ENCODE assay signal across 12 mouse cellular contexts in genomic region chr12:110698523-110699170, GRCm38 (mm10). TPM values are rescaled to one million over a fixed set of nuclear protein-coding genes. Genes with fewer than 3 reads are reported as not detected.
DNase-seq lines count a peak whose midpoint lies in the region; ATAC-seq lines count a peak whose summit lies in the region.
"Had no signal": no experiment of that assay in that cellular context is flagged by ENCODE, and none has a peak within 500 bp of the region (broad histone marks: within the 10 kb centered on the region; RNA-seq: fewer than 3 reads in every experiment).

No protein-coding gene starts in this region.

- H3K9me3 ChIP-seq in kidney, embryonic 15.5 days (replicated peaks): no peaks in the 10 kb centered on the region
- no peaks in the 10 kb centered on the region for H3K9me3 ChIP-seq in embryonic facial prominence, embryonic 10.5 days
- no peaks in the 10 kb centered on the region for H3K9me3 ChIP-seq in liver, embryonic 15.5 days (replicated peaks)
- H3K9me3 ChIP-seq: midbrain, embryonic 15.5 days had no signal

- intact Hi-C loops in left cerebral cortex, postnatal 4 days (cut with DNase I): no loop called here

- ATAC-seq in kidney, embryonic 15.5 days (replicated peaks; ENCODE audit: low FRiP score): no peak
- ATAC-seq in liver, embryonic 15.5 days (ENCODE audit: insufficient read depth): no peak
- ATAC-seq: activated CD4-positive, CD25-positive, alpha-beta regulatory T cell, adult 4 months; midbrain, embryonic 15.5 days had no signal

- no peak for DNase-seq in kidney, postnatal 36 days
- peak; percentile 76 for DNase-seq in ES-CJ7 (ENCODE audit: low read depth, low spot score)
- peak; percentile 59 for DNase-seq in embryonic facial prominence, embryonic 10.5 days (ENCODE audit: low spot score)
- no peak for DNase-seq in left cerebral cortex, postnatal 4 days
- no peak for DNase-seq in cerebellum, postnatal 25 days
- no peak for DNase-seq in layer of hippocampus, postnatal 36 days
- DNase-seq: cerebellum, postnatal 14 days; layer of hippocampus, adult 9-11 months had no signal

- peak overlapping the region; percentile 7; the same call in 1 of the 2 replicates for H3K4me2 ChIP-seq in kidney, embryonic 15.5 days
- peak overlapping the region; percentile 69 for H3K4me2 ChIP-seq in liver, embryonic 15.5 days
- H3K4me2 ChIP-seq: midbrain, embryonic 15.5 days had no signal

- WGBS in kidney, embryonic 15.5 days: 46% methylated on average over 14 of the region's 15 CpGs
- WGBS in embryonic facial prominence, embryonic 10.5 days: 45% methylated on average over 15 of the region's 15 CpGs
- 11% methylated on average over 15 of the region's 15 CpGs for WGBS in liver, embryonic 15.5 days (ENCODE audit: insufficient replicate concordance)

- H3K4me1 ChIP-seq in kidney, embryonic 15.5 days: peaks cover 38% of the 10 kb centered on the region
- peaks cover 53% of the 10 kb centered on the region for H3K4me1 ChIP-seq in embryonic facial prominence, embryonic 10.5 days
- H3K4me1 ChIP-seq in liver, embryonic 15.5 days (replicated peaks): peaks cover 70% of the 10 kb centered on the region

- no peak overlapping the region for H3K4me3 ChIP-seq in kidney, embryonic 15.5 days (replicated peaks)
- peak overlapping the region; percentile 26; the same call in 1 of the 2 replicates for H3K4me3 ChIP-seq in embryonic facial prominence, embryonic 10.5 days
- peak overlapping the region; percentile 28 for H3K4me3 ChIP-seq in liver, embryonic 15.5 days (replicated peaks)
- H3K4me3 ChIP-seq: midbrain, embryonic 15.5 days had no signal

- H3K9ac ChIP-seq in kidney, embryonic 15.5 days: no peak overlapping the region
- H3K9ac ChIP-seq in liver, embryonic 15.5 days: peak overlapping the region; percentile 78
- H3K9ac ChIP-seq: midbrain, embryonic 15.5 days had no signal

- H3K27ac ChIP-seq in kidney, embryonic 15.5 days: no peak overlapping the region
- peak overlapping the region; percentile 77 for H3K27ac ChIP-seq in embryonic facial prominence, embryonic 10.5 days (replicated peaks)
- peak overlapping the region; percentile 87 for H3K27ac ChIP-seq in liver, embryonic 15.5 days (replicated peaks)
- H3K27ac ChIP-seq: midbrain, embryonic 15.5 days had no signal

- peaks cover 12% of the 10 kb centered on the region for H3K36me3 ChIP-seq in kidney, embryonic 15.5 days
- H3K36me3 ChIP-seq in embryonic facial prominence, embryonic 10.5 days (replicated peaks): peaks cover 16% of the 10 kb centered on the region
- peaks cover 11% of the 10 kb centered on the region for H3K36me3 ChIP-seq in liver, embryonic 15.5 days (replicated peaks)

- H3K27me3 ChIP-seq in kidney, embryonic 15.5 days: no peaks in the 10 kb centered on the region
- no peaks in the 10 kb centered on the region for H3K27me3 ChIP-seq in embryonic facial prominence, embryonic 10.5 days (replicated peaks; ENCODE audit: low read depth, poor library complexity, severe bottlenecking)
- H3K27me3 ChIP-seq in liver, embryonic 15.5 days: no peaks in the 10 kb centered on the region
- H3K27me3 ChIP-seq: midbrain, embryonic 15.5 days had no signal

RNA-seq across cellular contexts. Expression of gene Hsp90aa1, which starts 3.9 kb away (rescaled TPM):
- polyA plus RNA-seq in kidney, embryonic 15.5 days (2015; fragmentation: Nextera tagmentation; extraction: Ambion mirVana): 994 and 1,027 TPM in 2 replicates
- polyA plus RNA-seq in embryonic facial prominence, embryonic 10.5 days (2016; fragmentation: Nextera tagmentation; extraction: Ambion mirVana): 1,072 and 1,177 TPM in 2 replicates
- polyA plus RNA-seq in liver, embryonic 15.5 days (2015; fragmentation: Nextera tagmentation; extraction: Ambion mirVana): 464 and 536 TPM in 2 replicates
- 100 to 1,000 TPM; 862 to 917 TPM for total RNA-seq in left cerebral cortex, postnatal 4 days (2021)
- 1,000 to 10,000 TPM; 1,068 to 1,130 TPM for total RNA-seq in layer of hippocampus, postnatal 36 days (2021)

RNA-seq across cellular contexts. Expression of gene 1700001K19Rik, which starts 16.2 kb away (rescaled TPM):
- 0.27 TPM in 1 of 2 replicates, not detected in the other for polyA plus RNA-seq in kidney, embryonic 15.5 days (2015; fragmentation: Nextera tagmentation; extraction: Ambion mirVana)
- 0.16 TPM in 1 of 2 replicates, not detected in the other for polyA plus RNA-seq in embryonic facial prominence, embryonic 10.5 days (2016; fragmentation: Nextera tagmentation; extraction: Ambion mirVana)
- polyA plus RNA-seq in liver, embryonic 15.5 days (2015; fragmentation: Nextera tagmentation; extraction: Ambion mirVana): not detected in 2 replicates
- total RNA-seq in left cerebral cortex, postnatal 4 days (2021): not detected
- not detected for total RNA-seq in layer of hippocampus, postnatal 36 days (2021)
- polyA plus RNA-seq: midbrain, embryonic 15.5 days had no signal

RNA-seq across cellular contexts. Expression of gene Wdr20, which starts 39.1 kb away (rescaled TPM):
- 23.8 and 24.4 TPM in 2 replicates for polyA plus RNA-seq in kidney, embryonic 15.5 days (2015; fragmentation: Nextera tagmentation; extraction: Ambion mirVana)
- 22.4 and 24.1 TPM in 2 replicates for polyA plus RNA-seq in embryonic facial prominence, embryonic 10.5 days (2016; fragmentation: Nextera tagmentation; extraction: Ambion mirVana)
- polyA plus RNA-seq in liver, embryonic 15.5 days (2015; fragmentation: Nextera tagmentation; extraction: Ambion mirVana): 8.6 and 9.1 TPM in 2 replicates
- total RNA-seq in left cerebral cortex, postnatal 4 days (2021): 10 to 100 TPM; 37.8 to 46.8 TPM
- total RNA-seq in layer of hippocampus, postnatal 36 days (2021): 10 to 100 TPM; 42.2 to 45.1 TPM

Comparison
In these comparisons a context has a peak if more than half of its experiments do, and no peak if none do; other contexts are left out.
1. DNase-seq: peak in ES-CJ7 (single experiment) and embryonic facial prominence, embryonic 10.5 days (single experiment); none in kidney, postnatal 36 days (0 of 2), left cerebral cortex, postnatal 4 days (single experiment), cerebellum, postnatal 25 days (0 of 2) and layer of hippocampus, postnatal 36 days (0 of 2).